Mouse (Mus musculus) intestine, embryonic 15.5 days (tissue): ENCODE measurements at regions not wholly inside any gene's neighbourhood (a gene's known extent, or its start where the extent isn't known, plus 50 kb on each side); places are given as distances from the start of the nearest gene placed in this dataset.
"Not testable (repeated sequence)": the region's sequence is repeated elsewhere in the genome, so short reads cannot be mapped to it uniquely, and the experiment has no call there.

Experiments used
- ATAC-seq: fragments of 200-750 bp; cut with Nextera tagmentation; 2 replicates; pipeline ENCODE4 v1.8.0; 2017; ENCODE audit warnings: moderate TSS enrichment, moderate library complexity
- H3K27ac ChIP-seq: fragments of 300-500 bp; sonication (generic); 2 replicates; pipeline ENCODE4 v1.5.1; 2015; ENCODE audit warnings: mild to moderate bottlenecking, inconsistent platforms
- H3K27me3 ChIP-seq: fragments of 300-500 bp; sonication (generic); replicated peaks from 2 replicates; pipeline ENCODE4 v1.6.1; 2015; ENCODE audit warnings: inconsistent platforms
- H3K36me3 ChIP-seq: fragments of 300-500 bp; sonication (generic); 2 replicates; pipeline ENCODE4 v1.6.1; 2015; ENCODE audit warnings: inconsistent platforms
- H3K4me1 ChIP-seq: fragments of 300-500 bp; sonication (generic); replicated peaks from 2 replicates; pipeline ENCODE4 v1.6.1; 2015; ENCODE audit warnings: inconsistent platforms
- H3K4me2 ChIP-seq: fragments of 300-500 bp; sonication (generic); replicated peaks from 2 replicates; pipeline ENCODE4 v1.6.1; 2015; ENCODE audit warnings: mild to moderate bottlenecking, inconsistent platforms
- H3K4me3 ChIP-seq: fragments of 300-500 bp; sonication (generic); replicated peaks from 2 replicates; pipeline ENCODE4 v1.5.1; 2015; ENCODE audit warnings: inconsistent platforms
- H3K9ac ChIP-seq: fragments of 300-500 bp; sonication (generic); 2 replicates; pipeline ENCODE4 v1.6.1; 2015; ENCODE audit warnings: inconsistent platforms
- H3K9me3 ChIP-seq: fragments of 300-500 bp; sonication (generic); 2 replicates; pipeline ENCODE4 v1.6.1; 2016; ENCODE audit warnings: inconsistent platforms
- WGBS: fragments of 180-500 bp; shearing (Covaris S2); methylation state at CpG from one replicate; pipeline ENCODE4 v1.1.7; 2015; 5-methylcytosine and 5-hydroxymethylcytosine counted together

DNA sequence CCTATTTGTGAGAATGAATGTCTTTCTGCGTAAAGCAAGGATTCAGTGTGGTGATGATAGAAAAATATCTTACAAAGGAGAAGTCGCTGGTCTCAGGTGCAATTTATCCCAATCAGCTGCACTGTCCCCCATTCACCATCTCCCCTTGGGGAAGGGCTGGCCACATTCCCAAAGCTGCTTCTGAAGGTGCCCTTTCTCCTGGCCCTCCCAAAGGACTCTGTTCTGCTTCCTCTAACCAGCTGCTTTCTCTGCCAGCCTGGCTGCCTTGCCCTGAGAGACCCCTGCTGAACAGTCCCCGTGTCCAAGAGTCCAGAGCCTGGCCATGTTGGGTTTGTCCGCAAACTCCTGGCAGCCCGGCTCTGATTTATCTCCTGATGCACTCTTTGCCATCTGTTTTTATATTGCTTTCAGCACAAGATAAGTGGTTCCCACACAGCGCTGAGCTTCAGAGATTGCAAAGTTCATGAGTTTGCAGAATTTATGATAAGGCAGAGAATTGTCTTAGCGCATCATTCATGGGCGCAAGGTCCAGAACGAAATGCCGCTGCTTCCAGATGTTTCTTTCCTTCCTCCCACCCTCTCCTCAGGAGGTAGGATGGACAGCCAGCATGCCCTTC is 102.2 kb upstream of the Nxpe4 start:
- Histone ChIP-seq H3K9ac (no peak overlapping the region), H3K4me1 (no peaks in the 10 kb centered on the region), H3K27ac (no peak overlapping the region), H3K27me3 (no peaks in the 10 kb centered on the region), H3K36me3 (no peaks in the 10 kb centered on the region), H3K4me3 (no peak overlapping the region), H3K9me3 (no peaks in the 10 kb centered on the region), H3K4me2 (no peak overlapping the region)
- no peak for ATAC-seq
- WGBS, result 76% methylated on average over 10 of the region's 10 CpGs

DNA sequence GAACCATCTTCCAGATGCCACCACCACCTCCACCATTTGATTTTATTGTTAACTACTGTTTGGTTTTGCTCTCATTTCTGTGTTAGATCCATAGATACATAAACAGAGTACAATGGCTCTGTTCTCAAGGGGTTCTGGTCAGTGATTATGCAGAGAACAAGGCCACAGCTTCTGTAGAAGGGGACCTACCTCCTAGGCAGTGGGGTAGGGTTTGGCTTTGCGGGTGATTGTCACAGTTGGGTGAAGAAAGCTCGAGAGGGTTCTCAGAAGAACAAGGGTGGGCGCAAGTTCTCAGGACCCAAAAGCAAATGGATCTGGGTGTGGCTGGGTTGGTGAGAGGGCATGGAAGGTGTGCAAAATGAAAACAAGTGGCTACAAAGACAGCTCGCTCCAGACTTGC is 100.8 kb upstream of the Nxpe4 start:
- no peak overlapping the region for H3K4me2 ChIP-seq
- no peaks in the 10 kb centered on the region for H3K9me3 ChIP-seq
- H3K9ac ChIP-seq, result no peak overlapping the region
- no peaks in the 10 kb centered on the region for H3K4me1 ChIP-seq
- no peak for ATAC-seq
- no peaks in the 10 kb centered on the region for H3K36me3 ChIP-seq
- no peaks in the 10 kb centered on the region for H3K27me3 ChIP-seq
- no peak overlapping the region for H3K4me3 ChIP-seq
- H3K27ac ChIP-seq, result no peak overlapping the region
- 86% methylated on average over 4 of the region's 4 CpGs for WGBS

- ATAC-seq, result no peak
- H3K9ac ChIP-seq, result no peak overlapping the region
- no peak overlapping the region for H3K27ac ChIP-seq
- H3K27me3 ChIP-seq, result no peaks in the 10 kb centered on the region
- no peaks in the 10 kb centered on the region for H3K9me3 ChIP-seq
- no peaks in the 10 kb centered on the region for H3K4me1 ChIP-seq
- no peaks in the 10 kb centered on the region for H3K36me3 ChIP-seq
- no peak overlapping the region for H3K4me2 ChIP-seq
- H3K4me3 ChIP-seq, result no peak overlapping the region
- 70% methylated on average over 7 of the region's 7 CpGs for WGBS
Observed at GRCm38 (mm10) chr9:48066730-48067345, 95.0 kb upstream of the Nxpe4 start.

- H3K4me1 ChIP-seq, result no peaks in the 10 kb centered on the region
- no peak overlapping the region for H3K27ac ChIP-seq
- 81% methylated on average over 1 of the region's 1 CpGs for WGBS
- H3K9me3 ChIP-seq, result no peaks in the 10 kb centered on the region
- no peaks in the 10 kb centered on the region for H3K27me3 ChIP-seq
- no peak overlapping the region for H3K4me3 ChIP-seq
- H3K36me3 ChIP-seq, result no peaks in the 10 kb centered on the region
- ATAC-seq, result no peak
- H3K4me2 ChIP-seq, result no peak overlapping the region
- H3K9ac ChIP-seq, result no peak overlapping the region
Observed at GRCm38 (mm10) chr9:48072592-48072991, 89.2 kb upstream of the Nxpe4 start.

GRCm38 (mm10) chr9:48073096-48073495 is 88.7 kb upstream of the Nxpe4 start:
- 71% methylated on average over 2 of the region's 2 CpGs for WGBS
- Histone ChIP-seq H3K4me3 (no peak overlapping the region), H3K36me3 (no peaks in the 10 kb centered on the region), H3K4me1 (no peaks in the 10 kb centered on the region), H3K4me2 (no peak overlapping the region), H3K27ac (no peak overlapping the region), H3K9ac (no peak overlapping the region), H3K27me3 (no peaks in the 10 kb centered on the region), H3K9me3 (no peaks in the 10 kb centered on the region)
- ATAC-seq, result no peak

GRCm38 (mm10) chr9:48075661-48076240 is 86.1 kb upstream of the Nxpe4 start:
- Histone ChIP-seq H3K4me2 (no peak overlapping the region), H3K9me3 (no peaks in the 10 kb centered on the region), H3K4me3 (no peak overlapping the region), H3K36me3 (no peaks in the 10 kb centered on the region), H3K9ac (no peak overlapping the region), H3K4me1 (no peaks in the 10 kb centered on the region), H3K27me3 (no peaks in the 10 kb centered on the region), H3K27ac (no peak overlapping the region)
- ATAC-seq, result no peak
- WGBS, result 83% methylated on average over 5 of the region's 5 CpGs

GRCm38 (mm10) chr9:48082461-48082860 is 79.4 kb upstream of the Nxpe4 start:
- Histone ChIP-seq H3K9ac (no peak overlapping the region), H3K27me3 (no peaks in the 10 kb centered on the region), H3K27ac (no peak overlapping the region), H3K36me3 (no peaks in the 10 kb centered on the region), H3K4me3 (no peak overlapping the region), H3K4me1 (no peaks in the 10 kb centered on the region), H3K9me3 (no peaks in the 10 kb centered on the region), H3K4me2 (no peak overlapping the region)
- WGBS, result 74% methylated on average over 6 of the region's 6 CpGs
- ATAC-seq, result no peak

DNA sequence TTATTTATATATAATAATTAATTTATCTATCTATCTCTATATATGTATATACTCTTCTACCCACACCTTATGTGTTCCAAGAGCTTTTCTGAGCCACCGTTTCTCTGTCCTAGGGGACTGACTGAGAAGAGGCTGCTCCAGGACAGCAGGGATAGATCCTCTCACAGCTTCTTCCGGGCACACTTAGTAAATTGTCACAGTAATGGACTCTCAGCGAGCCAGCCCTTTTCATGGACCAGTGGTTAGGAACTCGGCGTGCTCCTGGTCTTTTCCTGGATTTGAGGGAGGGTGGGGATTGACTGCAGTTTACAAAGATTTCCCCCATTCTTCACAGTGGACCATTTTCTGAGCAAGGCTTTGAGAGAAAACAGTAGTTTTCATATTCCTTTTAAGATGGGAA is 77.6 kb upstream of the Nxpe4 start:
- not testable (repeated sequence) for ATAC-seq, H3K4me3 ChIP-seq, H3K4me1 ChIP-seq, H3K9ac ChIP-seq, H3K27ac ChIP-seq, H3K9me3 ChIP-seq, H3K36me3 ChIP-seq, H3K27me3 ChIP-seq, H3K4me2 ChIP-seq
- WGBS, result 73% methylated on average over 5 of the region's 5 CpGs

DNA sequence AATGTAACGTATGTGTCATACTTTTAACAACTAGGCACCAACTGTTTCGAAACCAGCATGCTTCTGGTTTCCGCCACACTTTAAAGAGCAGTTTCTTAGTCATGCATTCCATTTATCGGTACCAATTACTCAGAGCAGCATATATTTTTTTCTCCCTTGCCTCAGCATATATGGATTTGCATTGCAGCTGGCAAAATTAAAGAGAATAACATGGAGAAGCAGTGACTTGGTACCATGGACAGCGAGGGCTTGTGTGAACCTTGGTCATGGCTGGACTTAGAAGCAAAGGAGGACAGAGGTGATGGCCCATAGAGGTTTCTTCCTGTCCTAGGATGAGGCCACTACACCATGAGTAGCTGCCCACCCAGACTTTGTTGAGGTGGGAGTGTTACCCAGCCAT is 72.2 kb upstream of the Nxpe4 start:
- Histone ChIP-seq H3K4me1 (no peaks in the 10 kb centered on the region), H3K4me2 (no peak overlapping the region), H3K36me3 (no peaks in the 10 kb centered on the region), H3K27me3 (no peaks in the 10 kb centered on the region), H3K9me3 (no peaks in the 10 kb centered on the region), H3K9ac (no peak overlapping the region), H3K4me3 (no peak overlapping the region), H3K27ac (no peak overlapping the region)
- no peak for ATAC-seq
- 91% methylated on average over 5 of the region's 5 CpGs for WGBS

- ATAC-seq, result no peak
- 86% methylated on average over 2 of the region's 2 CpGs for WGBS
- Histone ChIP-seq H3K36me3 (no peaks in the 10 kb centered on the region), H3K4me3 (no peak overlapping the region), H3K27me3 (no peaks in the 10 kb centered on the region), H3K27ac (no peak overlapping the region), H3K4me2 (no peak overlapping the region), H3K9me3 (no peaks in the 10 kb centered on the region), H3K4me1 (no peaks in the 10 kb centered on the region), H3K9ac (no peak overlapping the region)
Observed at GRCm38 (mm10) chr9:48094756-48095155, 67.1 kb upstream of the Nxpe4 start.

GRCm38 (mm10) chr9:48099846-48100245 is 62.0 kb upstream of the Nxpe4 start:
- WGBS, result 58% methylated on average over 4 of the region's 4 CpGs
- Histone ChIP-seq H3K9ac (no peak overlapping the region), H3K4me1 (no peaks in the 10 kb centered on the region), H3K27ac (no peak overlapping the region), H3K27me3 (no peaks in the 10 kb centered on the region), H3K9me3 (no peaks in the 10 kb centered on the region), H3K4me2 (no peak overlapping the region), H3K4me3 (no peak overlapping the region), H3K36me3 (no peaks in the 10 kb centered on the region)
- no peak for ATAC-seq

GRCm38 (mm10) chr9:48106441-48107167 is 55.2 kb upstream of the Nxpe4 start:
- peak; percentile 49; the same call in 1 of the 2 replicates for ATAC-seq
- Histone ChIP-seq H3K4me1 (no peaks in the 10 kb centered on the region), H3K9me3 (no peaks in the 10 kb centered on the region), H3K4me3 (no peak overlapping the region), H3K4me2 (no peak overlapping the region), H3K27me3 (no peaks in the 10 kb centered on the region), H3K9ac (no peak overlapping the region), H3K27ac (no peak overlapping the region), H3K36me3 (no peaks in the 10 kb centered on the region)
- WGBS, result 25% methylated on average over 2 of the region's 2 CpGs
